Mouse (Mus musculus) G1E (cell line): Measurements from ENCODE around the gene Mettl14. TPM values are rescaled to one million over a fixed set of nuclear protein-coding genes. Genes with fewer than 3 reads are reported as not detected.

Source experiments
- ATAC-seq: 2 replicates; pipeline ENCODE4 v1.8.0; 2016; ENCODE audit warnings: mild to moderate bottlenecking; ENCODE audit not compliant: insufficient number of reproducible peaks, poor library complexity, low FRiP score, severe bottlenecking; ENCODE audit errors: extremely low read depth
- DNase-seq: peaks from one replicate; pipeline ENCODE4 v3.0.0; 2012; ENCODE audit warnings: low spot score
- H3K27me3 ChIP-seq: 2 replicates; pipeline ENCODE4 v1.6.1; 2012; ENCODE audit warnings: mild to moderate bottlenecking, low read length, inconsistent platforms; ENCODE audit not compliant: insufficient read depth
- H3K36me3 ChIP-seq: replicated peaks from 2 replicates; pipeline ENCODE3; 2012; ENCODE audit warnings: mild to moderate bottlenecking, inconsistent platforms
- H3K4me1 ChIP-seq: 2 replicates; pipeline ENCODE4 v1.6.1; 2012; ENCODE audit warnings: low read depth, low read length, inconsistent platforms, mixed read lengths; ENCODE audit not compliant: insufficient read depth
- H3K4me3 ChIP-seq: 2 replicates; pipeline ENCODE4 v1.5.1; 2012; ENCODE audit warnings: low read depth, mild to moderate bottlenecking, inconsistent platforms, low read length, moderate library complexity, mixed read lengths
- H3K9me3 ChIP-seq: replicated peaks from 2 replicates; pipeline ENCODE4 v1.6.1; 2012; ENCODE audit warnings: inconsistent platforms
- CTCF ChIP-seq: IDR thresholded peaks from 2 replicates; pipeline ENCODE4 v1.5.1; 2012; ENCODE audit warnings: low read depth, low read length, inconsistent platforms, mixed read lengths
- GATA1 ChIP-seq: IDR thresholded peaks from 2 replicates; pipeline ENCODE4 v1.6.1; 2012; ENCODE audit warnings: borderline replicate concordance, low read length, inconsistent platforms, mixed read lengths
- GATA2 ChIP-seq: IDR thresholded peaks from 2 replicates; pipeline ENCODE4 v1.6.1; 2012; ENCODE audit warnings: low read depth, low read length, inconsistent platforms, borderline replicate concordance
- POLR2AphosphoS5 ChIP-seq: IDR thresholded peaks from 2 replicates; pipeline ENCODE4 v1.6.1; 2012; ENCODE audit warnings: low read depth, low read length, inconsistent platforms; ENCODE audit not compliant: insufficient replicate concordance
- TAL1 ChIP-seq: conservative IDR thresholded peaks from 2 replicates; pipeline ENCODE4 v1.6.1; 2012; ENCODE audit warnings: low read depth, low read length, inconsistent platforms, mixed read lengths
- polyA plus RNA-seq: library from polyadenylated mRNA; stranded (reverse); fragments of >175 nt; gene quantifications from 2 replicates; pipeline ENCODE4 v1.2.3, GENCODE M21; 2012
- total RNA-seq, 2 experiments: library from RNA; stranded (forward) in 1 of 2; stranded (reverse) in 1 of 2; fragments of 200-1000 nt in 1 of 2; fragments of >200 nt in 1 of 2; fragmentation: Nextera tagmentation in 1 of 2; gene quantifications; 2 replicates each; pipeline ENCODE4 v1.2.3; 2014 to 2017

Gene Mettl14
- total and polyA plus RNA-seq, 3 experiments: 12.9 to 36.9 (median 29.2) TPM

DNA sequence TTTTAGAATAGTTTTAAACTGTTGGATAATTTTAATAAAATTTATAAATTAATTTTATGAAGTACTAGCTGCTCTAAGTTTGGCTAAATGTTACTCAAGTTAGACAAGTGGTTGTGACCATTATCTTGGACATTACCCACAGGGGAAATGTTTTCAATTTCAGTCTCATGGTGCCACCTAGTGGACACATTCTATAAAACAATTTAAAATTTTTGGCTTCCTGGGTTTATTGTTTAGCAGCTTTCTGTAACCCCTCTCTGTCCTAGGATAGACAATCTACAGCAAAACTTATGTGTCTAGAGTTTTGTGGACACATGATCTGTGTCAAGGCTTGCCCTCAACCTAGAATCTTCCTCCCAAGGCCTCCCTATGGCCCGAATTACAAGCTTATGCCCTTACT lies 63.8 kb downstream of the Mettl14 start:
- no peaks in the 10 kb centered on the region for H3K36me3 ChIP-seq
- TF ChIP-seq GATA1: no peak
- no peak for TF ChIP-seq TAL1
- TF ChIP-seq CTCF: no peak
- no peak for TF ChIP-seq GATA2
- TF ChIP-seq POLR2AphosphoS5: no peak
- H3K9me3 ChIP-seq: no peaks in the 10 kb centered on the region
- no peaks in the 10 kb centered on the region for H3K4me1 ChIP-seq
- H3K27me3 ChIP-seq: 0 out of 2 replicates have a peak, but pooled peaks cover 3% of the 10 kb centered on the region
- peak; percentile 16 for DNase-seq
- peak; percentile 28; the same call in 1 of the 2 replicates for ATAC-seq
- no peak overlapping the region for H3K4me3 ChIP-seq

DNA sequence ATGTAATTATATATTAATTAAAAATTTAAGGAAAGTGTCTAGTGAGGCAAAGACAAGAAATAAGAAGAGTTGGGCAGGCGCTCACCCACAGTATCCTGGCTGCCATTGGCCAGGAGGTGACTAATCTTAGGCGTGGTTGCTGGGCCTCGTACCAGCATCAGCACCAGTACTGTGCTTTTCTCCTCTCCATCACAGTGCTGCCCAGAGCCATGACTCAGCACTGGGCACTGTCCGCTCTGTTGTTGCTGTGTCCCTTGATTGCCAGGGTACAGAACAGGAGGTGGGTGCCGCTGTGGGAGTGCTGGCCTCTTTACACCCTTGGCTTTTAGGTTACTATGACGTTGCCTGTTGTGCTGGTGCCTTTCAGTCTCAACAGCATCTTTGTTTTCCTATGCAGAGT lies 64.3 kb downstream of the Mettl14 start:
- no peak for ATAC-seq
- H3K4me1 ChIP-seq: no peaks in the 10 kb centered on the region
- no peak overlapping the region for H3K4me3 ChIP-seq
- H3K27me3 ChIP-seq: 0 out of 2 replicates have a peak, but pooled peaks cover 3% of the 10 kb centered on the region
- TF ChIP-seq GATA2: no peak
- no peak for TF ChIP-seq GATA1
- TF ChIP-seq TAL1: no peak
- TF ChIP-seq POLR2AphosphoS5: no peak
- TF ChIP-seq CTCF: no peak
- no peak for DNase-seq
- no peaks in the 10 kb centered on the region for H3K9me3 ChIP-seq
- no peaks in the 10 kb centered on the region for H3K36me3 ChIP-seq

DNA sequence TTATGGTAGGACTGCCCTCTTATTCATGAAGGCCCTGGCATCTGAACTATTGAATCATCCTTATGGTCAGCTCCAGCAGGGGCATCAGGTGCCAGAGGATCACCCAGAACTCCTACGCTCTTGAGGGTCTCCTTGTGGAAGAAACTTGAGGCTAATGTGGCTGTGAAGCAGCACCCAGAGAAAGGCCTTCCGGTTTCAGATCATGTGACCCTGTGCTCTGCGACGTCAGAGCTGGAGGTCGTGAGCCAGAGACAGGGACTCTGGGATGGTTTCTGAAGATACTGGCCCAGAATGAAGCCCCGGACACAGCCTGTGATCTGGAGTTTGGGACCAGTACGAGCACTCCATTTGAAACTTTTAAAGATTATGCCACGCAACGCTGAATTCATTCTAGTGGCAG lies 65.6 kb downstream of the Mettl14 start:
- no peak for TF ChIP-seq GATA2
- no peak for TF ChIP-seq TAL1
- no peak for TF ChIP-seq CTCF

More for the DNA sequence above, 65.6 kb downstream of the Mettl14 start:
- H3K4me1 ChIP-seq: no peaks in the 10 kb centered on the region
- ATAC-seq (no peak), DNase-seq (no peak)
- H3K9me3 ChIP-seq: no peaks in the 10 kb centered on the region
- no peaks in the 10 kb centered on the region for H3K36me3 ChIP-seq
- H3K4me3 ChIP-seq: no peak overlapping the region
- 0 out of 2 replicates have a peak, but pooled peaks cover 3% of the 10 kb centered on the region for H3K27me3 ChIP-seq

Other genes starting within 250 kb of the Mettl14 start
- gene Synpo2, start 150.0 kb downstream of the Mettl14 start, total RNA-seq (2014; fragmentation: Nextera tagmentation): not detected in 2 replicates
- gene Synpo2, start 150.0 kb downstream of the Mettl14 start, total RNA-seq (2017): 0.17 and 0.22 TPM in 2 replicates
- not detected in 2 replicates for gene Synpo2, start 150.0 kb downstream of the Mettl14 start, polyA plus RNA-seq
- not detected in 2 replicates for gene Sec24d, start 118.7 kb downstream of the Mettl14 start, total RNA-seq (2014; fragmentation: Nextera tagmentation)
- gene Sec24d, start 118.7 kb downstream of the Mettl14 start, total RNA-seq (2017): 0.12 and 0.49 TPM in 2 replicates
- gene Sec24d, start 118.7 kb downstream of the Mettl14 start, polyA plus RNA-seq: not detected in 2 replicates
- not detected in 2 replicates for gene Prss12, start 60.8 kb upstream of the Mettl14 start, total RNA-seq (2014; fragmentation: Nextera tagmentation)
- gene Prss12, start 60.8 kb upstream of the Mettl14 start, total RNA-seq (2017): 0.05 TPM in 1 of 2 replicates, not detected in the other
- gene Prss12, start 60.8 kb upstream of the Mettl14 start, polyA plus RNA-seq: not detected in 2 replicates